Mouse (Mus musculus): Measurements from ENCODE around the gene Mbnl1. TPM values are rescaled to one million over a fixed set of nuclear protein-coding genes. Genes with fewer than 3 reads are reported as not detected.
A peak's percentile ranks its signal among the peaks of the same experiment; 100 is the strongest.

Gene Mbnl1
- total and polyA plus RNA-seq, 2 experiments from 2014 or later: 70.8 to 94.9 TPM

DNA sequence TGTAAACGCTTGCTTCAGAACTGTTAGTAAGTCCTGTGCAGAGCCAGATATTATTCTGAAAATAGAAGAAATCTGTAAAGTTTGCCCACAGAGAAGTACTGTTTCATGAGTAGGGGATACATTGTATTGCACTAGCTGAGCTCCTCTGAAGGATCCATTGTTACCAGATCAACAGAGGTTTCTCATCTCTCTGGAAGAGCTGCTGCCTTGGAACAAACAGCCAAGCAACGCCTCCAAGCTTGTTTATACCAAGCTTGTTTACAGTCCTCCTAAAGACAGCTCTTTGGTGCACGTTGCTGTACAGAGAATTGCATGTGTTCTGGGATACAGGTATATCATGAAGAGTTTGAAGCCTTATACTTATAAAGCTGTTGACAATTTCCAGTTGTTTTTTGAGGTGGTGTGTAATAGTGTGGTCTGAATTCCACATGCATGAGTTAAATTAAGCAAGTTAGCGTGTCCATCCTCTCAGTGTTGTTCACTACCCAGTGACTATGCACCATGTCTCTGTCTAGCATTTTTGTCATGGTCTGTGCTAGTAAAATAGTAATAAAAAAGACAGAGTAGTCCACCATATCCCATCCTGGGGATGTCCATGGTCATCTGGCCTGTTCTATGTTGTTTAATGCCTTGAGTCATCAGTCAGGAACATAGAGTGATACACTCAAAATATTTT lies 102.4 kb downstream of the Mbnl1 start:
- Histone ChIP-seq H3K4me2 (ENCODE audit: low read depth, low read length) (no peak overlapping the region), H3K27ac (ENCODE audit: low read depth) (peak overlapping the region; percentile 56), H3K4me3 (ENCODE audit: low read depth, low read length) (no peak overlapping the region), H3K36me3 (replicated peaks; ENCODE audit: control insufficient read depth, insufficient read depth, low read length) (no peaks in the 10 kb centered on the region), H3K27me3 (ENCODE audit: control insufficient read depth, insufficient read depth, low read length) (no peaks in the 10 kb centered on the region), H3K9ac (replicated peaks; ENCODE audit: low read depth, low read length) (no peak overlapping the region), H3K4me1 (ENCODE audit: control insufficient read depth, insufficient read depth) (peaks cover 67% of the 10 kb centered on the region), H3K9me3 (replicated peaks; ENCODE audit: control insufficient read depth, low read length) (no peaks in the 10 kb centered on the region)
- TF ChIP-seq CTCF (IDR thresholded peaks at IDR 0.05; ENCODE audit: low read depth): no peak
- no peak for TF ChIP-seq EP300 (IDR thresholded peaks at IDR 0.05; ENCODE audit: low read depth)
- 80% methylated on average over 4 of the region's 4 CpGs for WGBS
- DNase-seq (ENCODE audit: low spot score) (no peak), ATAC-seq (ENCODE audit: insufficient read depth, low read depth) (no peak)

DNA sequence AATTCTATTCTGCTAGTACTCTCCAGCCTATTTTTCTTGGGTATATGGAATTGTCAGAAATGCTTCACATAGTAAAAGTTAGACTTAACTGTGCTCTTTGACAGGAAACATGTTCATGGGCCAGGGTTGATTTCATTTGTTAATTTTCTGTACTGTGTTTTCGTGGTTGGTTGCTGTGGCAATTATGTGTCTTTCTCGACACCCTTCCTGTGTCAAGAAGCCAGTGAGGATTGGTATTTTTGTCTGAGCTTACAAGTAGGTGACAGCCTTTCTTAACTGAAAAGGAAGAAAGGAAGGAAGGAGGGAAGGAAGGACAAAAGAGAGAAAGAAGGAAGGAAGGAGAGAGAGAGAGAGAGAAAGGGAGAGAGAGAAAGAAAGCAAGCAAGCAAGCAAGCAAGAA lies 103.3 kb downstream of the Mbnl1 start:
- TF ChIP-seq CTCF (IDR thresholded peaks at IDR 0.05; ENCODE audit: low read depth) (no peak), EP300 (IDR thresholded peaks at IDR 0.05; ENCODE audit: low read depth) (no peak)
- Histone ChIP-seq H3K27ac (ENCODE audit: low read depth) (peak overlapping the region; percentile 47), H3K9me3 (replicated peaks; ENCODE audit: control insufficient read depth, low read length) (no peaks in the 10 kb centered on the region), H3K36me3 (replicated peaks; ENCODE audit: control insufficient read depth, insufficient read depth, low read length) (no peaks in the 10 kb centered on the region), H3K4me3 (ENCODE audit: low read depth, low read length) (peak overlapping the region; percentile 25), H3K4me2 (ENCODE audit: low read depth, low read length) (peak overlapping the region; percentile 55), H3K9ac (replicated peaks; ENCODE audit: low read depth, low read length) (no peak overlapping the region), H3K4me1 (ENCODE audit: control insufficient read depth, insufficient read depth) (peaks cover 69% of the 10 kb centered on the region), H3K27me3 (ENCODE audit: control insufficient read depth, insufficient read depth, low read length) (no peaks in the 10 kb centered on the region)
- no peak for ATAC-seq (ENCODE audit: insufficient read depth, low read depth)
- WGBS: 8% methylated on average over 2 of the region's 2 CpGs
- DNase-seq (ENCODE audit: low spot score): no peak

DNA sequence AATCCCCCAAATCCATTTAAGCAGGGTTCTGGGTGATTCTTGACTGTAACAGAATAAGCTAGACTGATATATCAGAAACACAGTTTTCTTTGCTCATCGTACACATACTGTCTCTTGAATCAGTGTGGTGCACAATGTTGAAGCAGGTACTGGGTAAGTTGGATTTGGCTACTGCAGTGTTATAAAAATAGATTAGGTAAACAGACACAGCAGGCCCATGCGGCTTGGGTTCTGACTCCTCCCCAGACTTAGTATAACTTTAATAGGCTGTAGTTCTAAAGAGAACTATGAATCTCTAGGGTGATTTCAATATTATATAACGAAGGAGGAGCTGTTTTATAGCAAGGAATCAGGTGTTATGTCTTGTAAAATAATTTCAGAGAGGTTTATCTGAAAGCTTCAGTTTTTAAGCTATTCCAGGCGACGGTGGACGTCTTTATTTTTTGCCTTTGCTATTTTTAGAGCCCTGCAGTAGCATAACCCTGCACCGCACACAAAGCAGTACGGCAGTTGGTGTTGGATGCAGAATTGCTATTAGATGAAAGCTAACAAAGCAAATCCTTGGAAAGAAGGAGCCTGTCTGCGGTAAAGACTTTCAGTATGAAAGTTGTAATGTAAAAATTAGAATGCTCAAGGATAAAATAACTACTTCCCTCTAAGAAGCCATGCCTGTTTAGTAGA lies 103.9 kb downstream of the Mbnl1 start:
- peak; percentile 78 for ATAC-seq (ENCODE audit: insufficient read depth, low read depth)
- H3K4me3 ChIP-seq (ENCODE audit: low read depth, low read length): peak overlapping the region; percentile 25

DNA sequence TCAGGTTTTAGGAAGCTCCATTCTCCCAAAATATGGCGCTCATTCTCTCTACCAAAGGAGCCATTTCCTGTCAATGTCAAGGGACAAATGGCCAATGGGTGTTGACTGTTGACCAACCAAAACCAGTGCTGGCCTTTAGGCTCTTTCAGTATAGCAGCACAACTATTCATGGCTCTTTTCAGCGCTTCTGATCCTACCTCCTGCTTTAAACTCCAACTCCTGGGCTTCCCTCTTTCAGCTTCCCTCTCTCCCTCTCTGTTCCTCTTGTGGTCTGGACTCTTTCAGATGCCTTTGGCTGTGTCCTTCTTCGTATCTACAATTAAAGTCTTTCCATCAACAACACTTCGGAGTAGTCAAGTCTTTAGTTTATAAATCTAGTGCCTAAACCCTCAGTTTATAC lies 107.2 kb downstream of the Mbnl1 start:
- Histone ChIP-seq H3K27ac (ENCODE audit: low read depth) (peak overlapping the region; percentile 60; the same call in 1 of the 2 replicates), H3K9me3 (replicated peaks; ENCODE audit: control insufficient read depth, low read length) (no peaks in the 10 kb centered on the region), H3K9ac (replicated peaks; ENCODE audit: low read depth, low read length) (no peak overlapping the region), H3K36me3 (replicated peaks; ENCODE audit: control insufficient read depth, insufficient read depth, low read length) (no peaks in the 10 kb centered on the region), H3K4me1 (ENCODE audit: control insufficient read depth, insufficient read depth) (peaks cover 52% of the 10 kb centered on the region), H3K4me2 (ENCODE audit: low read depth, low read length) (no peak overlapping the region), H3K4me3 (ENCODE audit: low read depth, low read length) (no peak overlapping the region), H3K27me3 (ENCODE audit: control insufficient read depth, insufficient read depth, low read length) (no peaks in the 10 kb centered on the region)
- 86% methylated on average over 4 of the region's 4 CpGs for WGBS
- TF ChIP-seq EP300 (IDR thresholded peaks at IDR 0.05; ENCODE audit: low read depth) (no peak), CTCF (IDR thresholded peaks at IDR 0.05; ENCODE audit: low read depth) (no peak)
- no peak for DNase-seq (ENCODE audit: low spot score)
- ATAC-seq (ENCODE audit: insufficient read depth, low read depth): no peak

More for the DNA sequence above, 103.9 kb downstream of the Mbnl1 start:
- TF ChIP-seq EP300 (IDR thresholded peaks at IDR 0.05; ENCODE audit: low read depth) (no peak), CTCF (IDR thresholded peaks at IDR 0.05; ENCODE audit: low read depth) (no peak)
- no peaks in the 10 kb centered on the region for H3K36me3 ChIP-seq (replicated peaks; ENCODE audit: control insufficient read depth, insufficient read depth, low read length)
- peak overlapping the region; percentile 47 for H3K27ac ChIP-seq (ENCODE audit: low read depth)
- H3K9ac ChIP-seq (replicated peaks; ENCODE audit: low read depth, low read length): no peak overlapping the region
- H3K4me2 ChIP-seq (ENCODE audit: low read depth, low read length): peak overlapping the region; percentile 55
- H3K9me3 ChIP-seq (replicated peaks; ENCODE audit: control insufficient read depth, low read length): no peaks in the 10 kb centered on the region
- 14% methylated on average over 9 of the region's 9 CpGs for WGBS
- DNase-seq (ENCODE audit: low spot score): peak; percentile 69
- no peaks in the 10 kb centered on the region for H3K27me3 ChIP-seq (ENCODE audit: control insufficient read depth, insufficient read depth, low read length)
- peaks cover 68% of the 10 kb centered on the region for H3K4me1 ChIP-seq (ENCODE audit: control insufficient read depth, insufficient read depth)

DNA sequence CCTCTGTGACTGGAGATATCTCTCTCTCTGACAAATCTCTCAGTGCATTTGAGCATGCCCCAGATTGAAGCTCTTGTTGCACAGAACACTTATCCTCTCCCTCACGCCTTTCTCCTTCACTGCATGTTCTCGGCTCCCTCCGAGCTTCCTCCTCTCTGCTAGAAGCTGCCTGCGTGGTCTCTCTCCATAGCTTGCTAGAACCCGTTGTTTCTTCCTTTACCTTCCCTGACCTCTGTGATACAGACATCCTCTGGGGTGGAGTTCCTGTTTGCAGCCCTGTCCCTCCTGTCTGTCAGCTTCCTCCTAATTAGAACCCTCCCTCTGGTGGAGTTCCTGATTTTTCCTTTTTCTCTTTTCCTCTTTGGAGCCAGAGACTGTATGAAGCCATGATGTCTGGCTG lies 108.1 kb downstream of the Mbnl1 start:
- no peak overlapping the region for H3K4me3 ChIP-seq (ENCODE audit: low read depth, low read length)
- H3K9ac ChIP-seq (replicated peaks; ENCODE audit: low read depth, low read length): 0 out of 2 replicates have a peak overlapping the region, but pooled peaks have one; percentile 9
- no peaks in the 10 kb centered on the region for H3K36me3 ChIP-seq (replicated peaks; ENCODE audit: control insufficient read depth, insufficient read depth, low read length)
- 21% methylated on average over 5 of the region's 5 CpGs for WGBS
- peaks cover 44% of the 10 kb centered on the region for H3K4me1 ChIP-seq (ENCODE audit: control insufficient read depth, insufficient read depth)
- no peaks in the 10 kb centered on the region for H3K27me3 ChIP-seq (ENCODE audit: control insufficient read depth, insufficient read depth, low read length)
- DNase-seq (ENCODE audit: low spot score) (no peak), ATAC-seq (ENCODE audit: insufficient read depth, low read depth) (no peak)
- no peak overlapping the region for H3K4me2 ChIP-seq (ENCODE audit: low read depth, low read length)
- TF ChIP-seq CTCF (IDR thresholded peaks at IDR 0.05; ENCODE audit: low read depth): no peak
- TF ChIP-seq EP300 (IDR thresholded peaks at IDR 0.05; ENCODE audit: low read depth): no peak
- H3K27ac ChIP-seq (ENCODE audit: low read depth): peak overlapping the region; percentile 60
- no peaks in the 10 kb centered on the region for H3K9me3 ChIP-seq (replicated peaks; ENCODE audit: control insufficient read depth, low read length)

All from heart, postnatal 0 days (tissue).